Mouse (Mus musculus) small intestine, adult 2 months (tissue): Measurements from ENCODE around the gene Klf12.

Source experiments
- CTCF ChIP-seq: fragments of 200-500 bp; IDR thresholded peaks from 2 replicates; pipeline ENCODE4 v1.5.1; 2012; ENCODE audit warnings: low read depth, mild to moderate bottlenecking, control low read depth, inconsistent platforms, low read length, moderate library complexity, mixed read lengths; ENCODE audit not compliant: insufficient replicate concordance, insufficient read length; ENCODE audit errors: extremely low read depth
- POLR2A ChIP-seq: fragments of 200-500 bp; IDR thresholded peaks from 2 replicates; pipeline ENCODE4 v1.6.1; 2012; ENCODE audit warnings: low read depth, mild to moderate bottlenecking, control low read depth, inconsistent platforms, low read length, moderate library complexity

DNA sequence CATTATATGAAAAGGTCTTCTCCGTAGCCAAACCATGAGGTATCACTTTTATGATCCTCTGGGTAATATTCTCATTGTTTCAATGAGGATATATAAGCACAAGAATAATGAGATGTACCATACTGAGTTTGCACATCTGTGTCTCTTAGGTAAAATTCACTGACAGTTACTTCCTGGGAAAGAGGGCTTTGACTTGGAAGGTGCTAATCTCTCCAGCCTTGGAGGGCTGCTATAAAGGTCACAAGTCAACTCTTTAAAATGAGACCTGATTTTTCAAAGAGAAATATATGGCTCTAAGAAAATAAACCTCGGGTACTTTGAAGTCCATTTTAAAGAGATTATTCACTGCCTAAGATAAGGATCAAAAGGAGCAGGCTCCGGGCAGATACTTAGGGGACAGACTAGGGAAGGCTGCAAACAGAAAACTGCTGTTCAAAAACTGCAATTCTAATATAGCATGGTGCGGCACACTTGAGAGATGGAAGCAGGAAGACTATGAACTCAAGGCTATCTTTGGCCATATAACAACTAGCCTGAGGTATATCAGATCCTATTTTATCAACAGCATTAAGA, 69.2 kb downstream of the Klf12 start:
- TF ChIP-seq POLR2A (no peak), CTCF (no peak)
